Mouse (Mus musculus): ENCODE measurements at regions not wholly inside any gene's neighbourhood (a gene's known extent, or its start where the extent isn't known, plus 50 kb on each side); places are given as distances from the start of the nearest gene placed in this dataset.

- in situ Hi-C loops (cut with MboI; ENCODE audit: unreplicated experiment in 2 of 2), result no loop called here
Observed at GRCm38 (mm10) chr3:52652476-52652870, 364.6 kb downstream of the Cog6 start.

- in situ Hi-C loops (cut with MboI; ENCODE audit: unreplicated experiment in 2 of 2), result no loop called here
Observed at GRCm38 (mm10) chr3:52651862-52652475, 365.1 kb downstream of the Cog6 start.

GRCm38 (mm10) chr3:52650071-52650470 is 367.0 kb downstream of the Cog6 start:
- in situ Hi-C loops (cut with MboI; ENCODE audit: unreplicated experiment in 2 of 2), result no loop called here

- in situ Hi-C loops (cut with MboI; ENCODE audit: unreplicated experiment in 2 of 2), result no loop called here
Observed at GRCm38 (mm10) chr3:52648836-52649500, 368.1 kb downstream of the Cog6 start.

- in situ Hi-C loops (cut with MboI; ENCODE audit: unreplicated experiment in 2 of 2), result no loop called here
Observed at GRCm38 (mm10) chr3:52647900-52648299, 369.1 kb downstream of the Cog6 start.

GRCm38 (mm10) chr3:52647161-52647692 is 369.8 kb downstream of the Cog6 start:
- in situ Hi-C loops (cut with MboI; ENCODE audit: unreplicated experiment in 2 of 2), result no loop called here

GRCm38 (mm10) chr3:52645156-52645555 is 371.9 kb downstream of the Cog6 start:
- in situ Hi-C loops (cut with MboI; ENCODE audit: unreplicated experiment in 2 of 2), result no loop called here

- in situ Hi-C loops (cut with MboI; ENCODE audit: unreplicated experiment in 2 of 2), result no loop called here
Observed at GRCm38 (mm10) chr3:52644178-52645128, 372.6 kb downstream of the Cog6 start.

- in situ Hi-C loops (cut with MboI; ENCODE audit: unreplicated experiment in 2 of 2), result no loop called here
Observed at GRCm38 (mm10) chr3:52643796-52644177, 373.2 kb downstream of the Cog6 start.

- in situ Hi-C loops (cut with MboI; ENCODE audit: unreplicated experiment in 2 of 2), result no loop called here
Observed at GRCm38 (mm10) chr3:52643100-52643551, 373.9 kb downstream of the Cog6 start.

GRCm38 (mm10) chr3:52641226-52642181 is 373.4 kb downstream of the Foxo1 start:
- in situ Hi-C loops (cut with MboI; ENCODE audit: unreplicated experiment in 2 of 2), result no loop called here

GRCm38 (mm10) chr3:52640250-52641147 is 372.4 kb downstream of the Foxo1 start:
- in situ Hi-C loops (cut with MboI; ENCODE audit: unreplicated experiment in 2 of 2), result no loop called here

- in situ Hi-C loops (cut with MboI; ENCODE audit: unreplicated experiment in 2 of 2), result loop anchor here (5.0 to 10.0 kb wide), 6 partner anchors 118 to 297 kb away; no protein-coding TSS in a partner anchor
Observed at GRCm38 (mm10) chr3:52638816-52639215, 370.7 kb downstream of the Foxo1 start.

GRCm38 (mm10) chr3:52634353-52634752 is 366.2 kb downstream of the Foxo1 start:
- in situ Hi-C loops (cut with MboI; ENCODE audit: unreplicated experiment in 2 of 2), result loop anchor here (5.0 to 10.0 kb wide), 5 partner anchors 57 to 372 kb away; no protein-coding TSS in a partner anchor

GRCm38 (mm10) chr3:52633491-52634100 is 365.5 kb downstream of the Foxo1 start:
- in situ Hi-C loops (cut with MboI; ENCODE audit: unreplicated experiment in 2 of 2), result loop anchor here (5.0 to 10.0 kb wide), 5 partner anchors 56 to 371 kb away; no protein-coding TSS in a partner anchor

- in situ Hi-C loops (cut with MboI; ENCODE audit: unreplicated experiment in 2 of 2), result loop anchor here (5.0 to 10.0 kb wide), 5 partner anchors 55 to 370 kb away; no protein-coding TSS in a partner anchor
Observed at GRCm38 (mm10) chr3:52632635-52633034, 364.5 kb downstream of the Foxo1 start.

GRCm38 (mm10) chr3:52630209-52630608 is 362.1 kb downstream of the Foxo1 start:
- in situ Hi-C loops (cut with MboI; ENCODE audit: unreplicated experiment in 2 of 2), result loop anchor here (5.0 to 10.0 kb wide), 5 partner anchors 53 to 368 kb away; no protein-coding TSS in a partner anchor

GRCm38 (mm10) chr3:52625125-52625524 is 357.0 kb downstream of the Foxo1 start:
- in situ Hi-C loops (cut with MboI; ENCODE audit: unreplicated experiment in 2 of 2), result no loop called here
